Comparison of ENCODE assay signal across 19 mouse cellular contexts in genomic region chr6:144265004-144265403, GRCm38 (mm10).
DNase-seq lines count a peak whose midpoint lies in the region; ATAC-seq lines count a peak whose summit lies in the region.
"Had no signal": no experiment of that assay in that cellular context is flagged by ENCODE, and none has a peak within 500 bp of the region (broad histone marks: within the 10 kb centered on the region; RNA-seq: fewer than 3 reads in every experiment).

No protein-coding gene starts in this region.

- H3K9me3 ChIP-seq in hindbrain, embryonic 10.5 days, result no peaks in the 10 kb centered on the region
- no peaks in the 10 kb centered on the region for H3K9me3 ChIP-seq in hindbrain, embryonic 16.5 days (ENCODE audit: control insufficient read depth, low read length)
- H3K9me3 ChIP-seq in midbrain, embryonic 10.5 days (replicated peaks), result no peaks in the 10 kb centered on the region
- H3K9me3 ChIP-seq in midbrain, embryonic 15.5 days, result no peaks in the 10 kb centered on the region
- H3K9me3 ChIP-seq in embryonic facial prominence, embryonic 13.5 days, result no peaks in the 10 kb centered on the region
- no peaks in the 10 kb centered on the region for H3K9me3 ChIP-seq in forebrain, embryonic 16.5 days (ENCODE audit: control insufficient read depth, low read length)
- H3K9me3 ChIP-seq: forebrain, embryonic 12.5 days; hindbrain, embryonic 13.5 days; liver, embryonic 15.5 days; midbrain, embryonic 13.5 days had no signal

- peak overlapping the region; percentile 82 for H3K27ac ChIP-seq in hindbrain, embryonic 10.5 days
- H3K27ac ChIP-seq in hindbrain, embryonic 16.5 days (ENCODE audit: low read depth, low read length), result no peak overlapping the region
- peak overlapping the region; percentile 77 for H3K27ac ChIP-seq in midbrain, embryonic 10.5 days (replicated peaks)
- H3K27ac ChIP-seq in midbrain, embryonic 15.5 days, result no peak overlapping the region
- no peak overlapping the region for H3K27ac ChIP-seq in embryonic facial prominence, embryonic 13.5 days
- no peak overlapping the region for H3K27ac ChIP-seq in forebrain, embryonic 16.5 days (ENCODE audit: low read length)
- H3K27ac ChIP-seq: forebrain, embryonic 12.5 days; gastrocnemius, adult 2 months; hindbrain, embryonic 13.5 days; liver, embryonic 15.5 days; midbrain, embryonic 13.5 days had no signal

- 63% methylated on average over 7 of the region's 7 CpGs for WGBS in hindbrain, embryonic 10.5 days
- 80% methylated on average over 7 of the region's 7 CpGs for WGBS in hindbrain, embryonic 16.5 days
- WGBS in midbrain, embryonic 10.5 days, result 75% methylated on average over 7 of the region's 7 CpGs
- WGBS in midbrain, embryonic 15.5 days, result 74% methylated on average over 7 of the region's 7 CpGs
- WGBS in embryonic facial prominence, embryonic 13.5 days, result 37% methylated on average over 7 of the region's 7 CpGs
- WGBS in forebrain, embryonic 16.5 days, result 81% methylated on average over 7 of the region's 7 CpGs

- no peak for DNase-seq in hindbrain, embryonic 10.5 days (ENCODE audit: low spot score)
- no peak for DNase-seq in midbrain, embryonic 10.5 days (ENCODE audit: low spot score)
- DNase-seq in thymus, adult 18-20 months, result no peak
- DNase-seq: adrenal gland, adult 2 months; cerebellum, adult 11 months; cerebellum, adult 9-11 months; gastrocnemius, adult 2 months; kidney, postnatal 25 days; liver; lung, postnatal 10 days; thymus, postnatal 14 days had no signal

- no peak overlapping the region for H3K4me2 ChIP-seq in hindbrain, embryonic 16.5 days (ENCODE audit: low read length)
- H3K4me2 ChIP-seq in midbrain, embryonic 15.5 days, result no peak overlapping the region
- 0 out of 2 replicates have a peak overlapping the region, but pooled peaks have one; percentile 47 for H3K4me2 ChIP-seq in embryonic facial prominence, embryonic 13.5 days
- H3K4me2 ChIP-seq in forebrain, embryonic 16.5 days (ENCODE audit: low read length), result no peak overlapping the region
- H3K4me2 ChIP-seq: forebrain, embryonic 12.5 days; liver, embryonic 15.5 days had no signal

- no peaks in the 10 kb centered on the region for H3K36me3 ChIP-seq in hindbrain, embryonic 10.5 days
- no peaks in the 10 kb centered on the region for H3K36me3 ChIP-seq in hindbrain, embryonic 16.5 days (ENCODE audit: control insufficient read depth, insufficient read depth, low read length)
- H3K36me3 ChIP-seq in midbrain, embryonic 10.5 days, result no peaks in the 10 kb centered on the region
- no peaks in the 10 kb centered on the region for H3K36me3 ChIP-seq in midbrain, embryonic 15.5 days (replicated peaks)
- H3K36me3 ChIP-seq in embryonic facial prominence, embryonic 13.5 days, result no peaks in the 10 kb centered on the region
- no peaks in the 10 kb centered on the region for H3K36me3 ChIP-seq in forebrain, embryonic 16.5 days (ENCODE audit: control insufficient read depth, insufficient read depth)
- H3K36me3 ChIP-seq: forebrain, embryonic 12.5 days; hindbrain, embryonic 13.5 days; liver, embryonic 15.5 days; midbrain, embryonic 13.5 days had no signal

- H3K27me3 ChIP-seq in hindbrain, embryonic 10.5 days (ENCODE audit: insufficient read depth, poor library complexity, severe bottlenecking), result peaks cover 45% of the 10 kb centered on the region
- H3K27me3 ChIP-seq in hindbrain, embryonic 16.5 days (replicated peaks; ENCODE audit: control insufficient read depth, insufficient read depth, low read length), result no peaks in the 10 kb centered on the region
- H3K27me3 ChIP-seq in midbrain, embryonic 10.5 days (ENCODE audit: low read depth, poor library complexity, severe bottlenecking), result peaks cover 90% of the 10 kb centered on the region
- H3K27me3 ChIP-seq in midbrain, embryonic 15.5 days (replicated peaks), result no peaks in the 10 kb centered on the region
- no peaks in the 10 kb centered on the region for H3K27me3 ChIP-seq in embryonic facial prominence, embryonic 13.5 days
- H3K27me3 ChIP-seq in forebrain, embryonic 16.5 days (replicated peaks; ENCODE audit: control insufficient read depth, insufficient read depth, low read length), result no peaks in the 10 kb centered on the region
- H3K27me3 ChIP-seq: forebrain, embryonic 12.5 days; hindbrain, embryonic 13.5 days; liver, embryonic 15.5 days had no signal

- no peak overlapping the region for H3K9ac ChIP-seq in hindbrain, embryonic 16.5 days (ENCODE audit: low read depth, low read length)
- no peak overlapping the region for H3K9ac ChIP-seq in midbrain, embryonic 15.5 days
- H3K9ac ChIP-seq in embryonic facial prominence, embryonic 13.5 days, result no peak overlapping the region
- H3K9ac ChIP-seq in forebrain, embryonic 16.5 days (replicated peaks; ENCODE audit: low read depth, low read length), result no peak overlapping the region
- H3K9ac ChIP-seq: forebrain, embryonic 12.5 days; hindbrain, embryonic 13.5 days; liver, embryonic 15.5 days; midbrain, embryonic 13.5 days had no signal

- no peak overlapping the region for H3K4me3 ChIP-seq in hindbrain, embryonic 10.5 days
- no peak overlapping the region for H3K4me3 ChIP-seq in hindbrain, embryonic 16.5 days (ENCODE audit: low read length)
- H3K4me3 ChIP-seq in midbrain, embryonic 10.5 days, result no peak overlapping the region
- H3K4me3 ChIP-seq in midbrain, embryonic 15.5 days, result no peak overlapping the region
- H3K4me3 ChIP-seq in embryonic facial prominence, embryonic 13.5 days, result no peak overlapping the region
- no peak overlapping the region for H3K4me3 ChIP-seq in forebrain, embryonic 16.5 days (replicated peaks; ENCODE audit: low read length)
- H3K4me3 ChIP-seq: forebrain, embryonic 12.5 days; gastrocnemius, adult 2 months; hindbrain, embryonic 13.5 days; liver, embryonic 15.5 days; midbrain, embryonic 13.5 days had no signal

- H3K4me1 ChIP-seq in hindbrain, embryonic 10.5 days (replicated peaks), result peaks cover 23% of the 10 kb centered on the region
- H3K4me1 ChIP-seq in hindbrain, embryonic 16.5 days (ENCODE audit: control insufficient read depth, insufficient read depth, low read depth, low read length), result peaks cover 6% of the 10 kb centered on the region
- H3K4me1 ChIP-seq in midbrain, embryonic 10.5 days, result peaks cover 14% of the 10 kb centered on the region
- peaks cover 5% of the 10 kb centered on the region; the same call in 1 of the 2 replicates for H3K4me1 ChIP-seq in midbrain, embryonic 15.5 days
- H3K4me1 ChIP-seq in embryonic facial prominence, embryonic 13.5 days, result peaks cover 11% of the 10 kb centered on the region
- H3K4me1 ChIP-seq in forebrain, embryonic 16.5 days (replicated peaks; ENCODE audit: control insufficient read depth, insufficient read depth, low read length), result no peaks in the 10 kb centered on the region
- H3K4me1 ChIP-seq: liver, embryonic 15.5 days had no signal

- ATAC-seq in hindbrain, embryonic 16.5 days, result no peak
- no peak for ATAC-seq in midbrain, embryonic 15.5 days (replicated peaks)
- ATAC-seq in embryonic facial prominence, embryonic 13.5 days (ENCODE audit: insufficient number of reproducible peaks, insufficient read depth, low FRiP score, low TSS enrichment, low read depth), result no peak
- no peak for ATAC-seq in forebrain, embryonic 16.5 days

Comparison
In these comparisons a context has a peak if more than half of its experiments do, and no peak if none do; other contexts are left out.
1. H3K27ac ChIP-seq: peak in hindbrain, embryonic 10.5 days (single experiment) and midbrain, embryonic 10.5 days (single experiment); none in hindbrain, embryonic 16.5 days (single experiment), midbrain, embryonic 15.5 days (single experiment), embryonic facial prominence, embryonic 13.5 days (single experiment) and forebrain, embryonic 16.5 days (single experiment).